Mouse (Mus musculus): Measurements from ENCODE around the gene Vwa2.

Vwa2 gene

GRCm38 (mm10) chr19:56950818-56951217, 76.8 kb downstream of the Vwa2 start:
- DNase-seq = no peak

GRCm38 (mm10) chr19:56953856-56954255, 79.8 kb downstream of the Vwa2 start:
- DNase-seq = no peak

- DNase-seq = no peak
Observed at GRCm38 (mm10) chr19:56954857-56955256, 80.8 kb downstream of the Vwa2 start.

GRCm38 (mm10) chr19:56955568-56956513, 81.8 kb downstream of the Vwa2 start:
- DNase-seq = no peak

- DNase-seq = no peak
Observed at GRCm38 (mm10) chr19:56958011-56958410, 84.0 kb downstream of the Vwa2 start.

- DNase-seq = no peak
Observed at GRCm38 (mm10) chr19:56958582-56959021, 84.6 kb downstream of the Vwa2 start.

GRCm38 (mm10) chr19:56959057-56959456, 85.0 kb downstream of the Vwa2 start:
- DNase-seq = no peak

GRCm38 (mm10) chr19:56959601-56960000, 85.6 kb downstream of the Vwa2 start:
- no peak for DNase-seq

Measured in right cerebral cortex, postnatal 25 days (tissue).